Mouse (Mus musculus) spleen, adult 2 months (tissue): ENCODE results near the gene Sh2b3.

Experiments
- CTCF ChIP-seq: fragments of 200-500 bp; IDR thresholded peaks from 2 replicates; pipeline ENCODE4 v1.5.1; 2011; ENCODE audit warnings: mild to moderate bottlenecking, inconsistent platforms; ENCODE audit not compliant: insufficient read depth, insufficient read length, insufficient replicate concordance; ENCODE audit errors: extremely low read depth
- POLR2A ChIP-seq: fragments of 200-500 bp; IDR thresholded peaks from 2 replicates; pipeline ENCODE4 v1.6.1; 2011; ENCODE audit warnings: low read depth, low read length, inconsistent platforms

DNA sequence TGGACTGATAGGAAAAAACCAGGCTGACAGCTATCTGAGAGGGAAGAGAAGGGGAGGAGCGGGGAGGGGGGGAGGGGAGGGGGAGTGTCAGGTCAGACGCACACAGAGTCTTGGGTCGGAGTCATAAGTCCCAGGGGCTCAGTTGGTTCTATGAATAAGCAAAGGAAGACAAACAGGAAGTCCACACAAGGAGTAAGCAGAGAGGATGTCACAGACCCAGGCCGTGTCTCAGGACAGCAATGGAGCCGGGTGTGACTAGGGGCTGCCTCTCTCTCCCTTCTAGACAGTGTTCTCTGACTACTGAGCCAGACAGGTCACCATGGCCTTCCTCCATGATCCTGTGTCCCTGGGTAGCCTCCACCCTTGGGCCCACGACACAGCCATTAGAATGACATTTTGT lies 33.4 kb upstream of the Sh2b3 start:
- no peak for TF ChIP-seq POLR2A
- no peak for TF ChIP-seq CTCF
